Mouse (Mus musculus): ENCODE data around the gene Cln6.
"Not testable (repeated sequence)": the region's sequence is repeated elsewhere in the genome, so short reads cannot be mapped to it uniquely, and the experiment has no call there.

Gene Cln6

DNA sequence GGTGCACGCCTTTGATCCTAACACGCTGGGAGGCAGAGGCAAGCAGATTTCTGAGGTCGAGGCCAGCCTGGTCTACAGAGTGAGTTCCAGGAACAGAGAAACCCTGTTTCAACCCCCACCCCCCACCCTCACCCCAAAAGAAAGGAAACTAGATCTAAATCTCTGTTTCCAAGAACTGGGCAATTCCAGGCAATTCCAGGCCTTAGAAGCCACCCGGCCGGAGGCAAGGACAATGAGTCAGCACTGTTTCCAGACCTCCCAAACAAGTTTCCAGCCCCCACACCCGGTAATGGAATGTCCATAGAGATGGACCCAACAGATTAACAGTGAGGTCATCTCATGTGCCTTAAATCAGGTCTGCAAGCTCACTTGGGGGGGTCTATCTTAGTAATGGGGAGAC is 8.7 kb upstream of the Cln6 start:
- no peak for DNase-seq (ENCODE audit: low spot score)

DNA sequence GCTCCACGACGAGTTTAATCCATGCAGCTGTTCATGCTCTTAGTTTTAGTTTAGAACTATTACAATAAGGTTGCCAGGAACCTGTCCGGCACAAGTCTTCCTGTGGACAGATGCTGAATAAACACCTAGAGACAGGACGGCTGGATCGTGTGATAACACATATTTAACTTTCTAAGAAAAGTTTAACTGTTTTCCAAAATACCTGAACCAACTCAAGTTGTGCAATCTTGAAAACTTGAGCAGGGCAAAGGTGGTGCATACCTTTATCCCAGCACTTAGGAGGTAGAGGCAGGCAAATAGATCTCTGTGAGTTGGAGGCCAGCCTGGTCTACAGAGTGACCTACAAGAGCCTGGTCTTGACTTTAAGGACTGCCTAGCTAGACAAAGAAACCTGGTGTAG is 3.7 kb upstream of the Cln6 start:
- no peak for DNase-seq (ENCODE audit: low spot score)

DNA sequence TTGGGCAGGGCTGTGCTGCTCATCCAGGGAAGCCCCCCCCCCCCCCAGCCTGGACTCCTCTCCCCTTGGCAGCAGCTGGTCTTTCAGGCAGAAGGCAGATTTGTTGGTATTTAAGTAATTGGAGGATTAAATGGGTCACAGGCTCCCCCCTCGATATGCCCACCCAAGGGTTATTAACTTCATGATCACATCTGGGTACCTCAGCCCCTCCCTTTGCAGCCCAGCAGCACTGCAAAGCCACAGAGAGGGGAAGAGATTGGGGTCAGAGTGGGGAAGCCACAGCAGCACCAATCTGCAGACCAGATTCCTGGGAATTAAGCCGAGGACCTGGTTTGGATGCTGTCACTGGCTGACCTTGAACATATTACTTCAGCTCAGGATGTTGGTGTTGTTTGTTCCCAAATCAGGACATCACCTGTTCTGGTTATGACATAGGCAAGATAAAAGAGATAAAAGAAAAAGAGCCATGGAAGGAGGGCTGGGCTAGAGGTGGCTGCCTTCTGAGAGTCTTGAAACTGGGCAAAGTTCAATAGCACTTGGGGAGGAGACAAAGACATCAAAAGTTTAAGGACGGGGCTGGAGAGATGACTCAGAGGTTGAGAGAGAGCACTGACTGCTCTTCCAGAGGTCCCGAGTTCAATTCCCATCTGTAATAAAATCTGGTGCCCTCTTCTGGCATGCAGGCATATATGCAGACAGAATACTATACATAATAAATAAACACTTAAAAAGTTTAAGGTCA is 2.7 kb upstream of the Cln6 start:
- no peak for DNase-seq (ENCODE audit: low spot score)

DNA sequence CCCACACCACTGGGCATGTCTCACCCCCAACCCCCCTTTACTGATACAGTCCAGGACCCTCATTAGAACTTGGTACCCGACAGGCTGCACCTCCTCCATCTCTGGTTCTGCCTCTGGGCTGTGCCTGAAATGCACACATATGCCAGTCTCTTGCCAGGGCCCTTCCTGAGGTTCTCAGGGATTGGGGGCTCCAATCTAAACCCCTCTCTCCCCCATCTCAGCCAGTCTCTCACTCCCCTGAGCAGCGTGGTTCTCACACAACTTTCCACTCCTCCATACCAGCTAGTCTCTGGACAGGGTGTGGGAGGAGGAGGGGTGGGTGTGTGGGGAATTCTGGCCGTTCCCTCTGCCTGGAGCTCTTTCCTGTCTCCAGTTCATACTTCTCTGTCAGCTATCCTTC is 974 bp upstream of the Cln6 start:
- no peak for DNase-seq (ENCODE audit: low spot score)

DNA sequence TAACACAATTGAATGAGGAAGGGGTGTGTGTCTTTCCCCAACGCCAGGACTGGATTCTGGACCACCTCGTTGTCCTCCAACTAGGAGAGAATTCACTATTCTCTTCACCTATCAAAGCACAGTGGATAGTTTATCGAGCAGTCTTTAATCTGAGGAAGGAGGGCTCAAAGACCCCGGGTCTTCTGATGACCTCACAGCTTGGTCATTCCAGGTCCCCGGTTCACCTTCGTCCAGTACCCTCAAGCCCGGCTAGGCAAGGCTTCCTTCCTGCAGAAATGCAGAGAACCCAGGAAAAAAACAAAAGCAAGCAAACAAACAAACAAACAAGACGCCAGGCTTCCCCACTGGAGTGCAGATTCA is 459 bp upstream of the Cln6 start:
- DNase-seq (ENCODE audit: low spot score), result no peak

DNA sequence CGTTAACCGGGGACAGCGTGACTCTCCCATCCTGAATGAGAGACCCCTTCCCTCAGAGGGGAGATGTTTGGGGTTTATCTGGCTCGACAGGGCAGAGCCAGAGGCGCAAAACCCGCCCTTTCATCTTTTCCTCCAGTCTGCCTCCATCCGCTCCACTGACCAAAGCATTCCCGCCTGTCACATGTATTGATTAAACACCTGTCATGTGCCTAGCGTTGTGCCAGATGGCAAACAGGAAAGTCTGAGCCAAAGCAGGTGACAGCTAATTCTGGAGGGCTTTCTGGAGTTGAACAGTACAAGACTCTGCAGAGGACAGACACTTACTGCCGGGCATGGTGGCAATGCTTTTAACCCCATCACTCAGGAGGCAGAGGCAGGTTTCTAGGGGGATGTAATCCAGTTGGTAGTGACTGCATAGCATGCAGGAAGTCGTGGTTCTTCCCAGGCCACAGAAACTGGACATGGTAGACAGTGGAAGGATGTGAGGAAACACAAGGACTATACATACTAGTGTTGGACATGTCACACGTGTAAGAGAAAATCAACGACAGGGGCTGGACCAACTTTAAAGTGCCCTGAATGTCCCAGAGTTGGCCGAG is 686 bp downstream of the Cln6 start:
- no peak for DNase-seq (ENCODE audit: low spot score)

DNA sequence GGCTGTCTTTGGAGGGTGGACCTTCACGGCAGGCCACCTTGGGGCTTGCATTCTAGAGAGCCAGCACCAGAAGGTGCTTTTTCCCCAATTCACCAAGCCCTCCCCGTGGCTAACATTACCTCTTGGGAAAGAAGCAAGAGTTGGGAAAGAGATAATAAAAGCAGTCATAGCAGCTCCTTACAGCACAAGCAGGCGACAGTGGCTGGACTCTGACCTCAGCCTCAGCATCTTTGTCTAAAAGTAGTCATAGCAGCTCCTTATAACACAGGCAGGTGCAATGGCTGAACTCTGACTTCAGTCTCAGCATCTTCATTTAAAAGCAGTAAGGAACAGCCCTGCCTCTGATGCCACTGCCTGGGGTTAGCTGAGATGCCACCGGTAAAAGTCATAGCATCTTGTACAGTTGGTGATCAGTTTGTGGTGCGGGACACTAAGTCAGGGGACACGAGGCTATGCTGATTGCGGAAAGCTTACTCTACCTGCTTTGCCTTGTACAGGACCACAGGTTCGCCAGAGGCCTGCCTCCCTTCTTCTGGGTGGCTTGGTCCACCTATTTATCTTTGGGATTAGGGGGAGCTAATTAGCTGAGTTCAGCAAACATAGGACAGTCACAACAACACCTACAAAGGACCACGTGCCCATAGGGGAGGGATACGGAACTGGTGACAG is 4.9 kb downstream of the Cln6 start:
- no peak for DNase-seq (ENCODE audit: low spot score)

DNA sequence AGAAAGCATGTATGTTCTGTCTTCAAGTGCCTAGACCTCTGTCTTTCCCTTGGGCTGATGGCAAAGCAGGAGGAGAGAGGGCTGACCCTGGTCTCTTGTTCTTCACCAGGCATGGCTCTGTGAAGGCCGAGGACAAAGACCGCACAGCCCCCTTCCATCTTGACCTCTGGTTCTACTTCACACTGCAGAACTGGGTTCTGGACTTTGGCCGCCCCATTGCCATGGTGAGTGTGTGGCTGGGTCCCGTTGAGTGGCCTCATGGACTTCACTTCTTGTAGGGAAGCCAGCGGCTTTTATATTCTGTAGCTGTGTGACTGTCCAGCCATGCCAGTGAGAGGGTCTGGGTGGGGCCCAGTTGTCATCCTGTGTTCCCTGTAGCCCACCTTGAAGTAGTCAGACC is 5.9 kb downstream of the Cln6 start:
- DNase-seq (ENCODE audit: low spot score), result no peak

DNA sequence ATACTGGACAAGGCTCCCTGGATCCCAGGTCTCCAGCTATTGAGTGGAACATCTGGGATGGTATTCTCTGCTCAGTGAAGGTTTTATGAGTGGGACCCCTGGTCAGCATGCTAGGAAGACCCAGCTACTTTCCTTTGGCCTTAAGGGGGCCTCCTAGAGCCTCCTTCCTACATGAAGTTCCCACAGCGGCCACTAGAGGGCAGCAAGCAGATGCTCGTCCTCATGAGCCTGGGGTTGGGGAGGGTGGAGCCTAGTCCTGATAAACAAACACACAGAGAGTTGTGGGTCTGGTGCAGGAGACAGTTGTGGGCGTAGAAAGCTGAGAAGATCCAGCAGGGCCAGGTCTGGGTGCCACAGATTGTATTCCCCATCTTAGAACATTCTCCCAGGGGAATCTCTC is 9.1 kb downstream of the Cln6 start:
- peak; percentile 87 for DNase-seq (ENCODE audit: low spot score)

DNA sequence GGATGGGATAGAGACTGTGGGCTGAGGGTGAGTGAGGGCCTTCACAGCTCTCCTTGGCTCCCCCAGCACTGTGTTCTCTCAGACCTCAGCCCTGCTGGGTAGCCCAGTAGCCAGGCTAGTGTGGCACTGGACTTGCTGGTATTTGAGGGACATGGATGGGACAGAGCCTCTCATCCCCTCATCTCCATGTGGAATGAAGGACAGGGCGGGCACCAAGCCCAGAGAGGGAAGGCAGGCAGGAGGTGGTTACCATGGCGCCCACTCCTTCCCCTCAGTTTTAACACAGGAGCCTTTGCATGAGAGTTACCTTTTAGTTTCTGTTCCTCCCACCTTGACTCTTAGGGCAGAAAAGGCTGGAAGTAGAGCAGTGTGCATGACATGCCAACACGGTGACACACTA is 10.1 kb downstream of the Cln6 start:
- DNase-seq (ENCODE audit: low spot score), result no peak

DNA sequence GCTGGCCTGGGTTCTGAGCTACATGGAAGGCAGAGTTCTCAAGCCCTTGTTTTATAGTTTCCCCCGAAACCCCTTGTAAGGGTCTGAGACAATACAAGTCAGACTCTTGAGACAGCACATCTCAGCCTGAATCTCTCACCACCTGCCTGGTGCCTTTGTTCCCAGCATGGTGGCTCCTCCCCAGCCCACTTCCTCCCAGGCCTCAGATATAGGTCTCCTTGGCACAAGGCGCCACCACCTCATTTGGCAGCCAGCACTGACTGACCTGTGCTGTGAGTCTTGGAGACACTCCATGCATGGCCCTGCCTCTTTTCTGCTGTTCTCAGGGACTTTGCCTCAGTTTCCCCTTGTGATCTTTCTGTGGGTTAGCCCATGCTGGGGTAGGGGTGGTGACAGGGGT is 13.0 kb downstream of the Cln6 start:
- no peak for DNase-seq (ENCODE audit: low spot score)

DNA sequence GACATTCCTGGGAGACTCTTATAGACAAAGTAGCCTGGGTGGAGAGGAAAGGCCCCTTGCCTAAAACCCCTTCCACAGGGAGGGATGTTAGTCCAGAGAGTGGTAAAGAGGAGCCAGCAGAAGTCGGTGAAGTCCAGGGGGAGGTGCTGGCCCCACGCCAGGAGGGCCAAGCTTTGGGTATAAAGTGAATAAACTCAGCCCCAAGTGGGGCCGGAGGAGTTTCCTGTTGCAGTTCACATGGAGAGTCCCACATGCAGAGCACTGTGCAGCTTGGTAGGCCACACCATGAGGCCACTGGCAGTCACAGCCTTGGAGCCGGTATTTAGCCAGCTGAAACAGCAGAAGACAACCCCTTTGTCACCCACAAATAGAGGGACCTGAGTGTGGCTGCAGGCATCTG is 15.9 kb downstream of the Cln6 start:
- no peak for DNase-seq (ENCODE audit: low spot score)

DNA sequence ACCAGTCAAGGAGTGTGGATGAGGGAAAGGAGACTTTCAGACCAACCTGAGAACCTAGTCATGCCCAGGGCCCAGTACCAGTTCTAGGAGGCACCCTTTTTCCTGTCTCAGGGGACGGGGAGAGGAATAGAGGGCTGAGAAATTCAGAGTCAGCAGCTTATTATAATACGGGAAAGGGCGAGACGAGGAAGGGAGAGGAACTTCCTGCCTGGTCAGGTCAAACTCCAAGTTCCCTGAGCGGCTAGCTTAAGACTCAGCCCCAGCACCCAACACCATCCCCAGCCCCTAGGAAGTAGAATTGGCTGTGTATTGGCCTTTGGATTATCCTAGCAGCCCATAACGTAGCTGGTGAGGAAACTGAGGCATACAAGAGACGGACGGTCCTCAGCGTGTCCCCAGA is 18.6 kb downstream of the Cln6 start:
- DNase-seq (ENCODE audit: low spot score), result no peak

DNA sequence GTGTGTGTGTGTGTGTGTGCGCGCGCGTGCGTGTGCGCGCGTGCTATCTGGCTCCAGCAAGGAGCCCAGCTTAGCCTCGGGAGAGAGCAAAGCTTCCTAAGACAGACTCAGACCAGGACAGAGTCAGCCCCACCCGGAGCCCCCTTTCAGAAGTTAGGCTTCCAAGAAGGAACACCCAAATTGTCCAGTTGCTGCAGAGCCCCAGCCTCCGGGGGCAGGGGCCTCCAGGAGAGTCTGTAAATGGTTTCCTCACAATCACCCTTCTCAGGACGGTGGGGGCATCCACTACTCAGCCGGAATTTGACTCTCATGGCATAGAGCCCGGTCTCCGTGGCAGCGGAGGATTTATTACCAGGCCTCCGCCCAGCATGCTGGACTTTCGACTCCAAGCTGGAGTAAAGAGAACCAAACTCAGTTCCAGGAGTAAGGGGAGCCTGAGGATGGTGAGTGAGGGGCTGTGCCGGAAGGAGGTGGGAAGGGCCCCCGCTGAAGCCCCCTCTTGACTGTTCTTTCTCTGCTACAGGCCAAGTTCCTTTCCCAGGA is 19.2 kb downstream of the Cln6 start, which contains the start of gene Calml4:
Gene Calml4 (plus strand): TSS at position 362 of the 543 bp plus-strand sequence.
- peak; percentile 85 for DNase-seq (ENCODE audit: low spot score)

DNA sequence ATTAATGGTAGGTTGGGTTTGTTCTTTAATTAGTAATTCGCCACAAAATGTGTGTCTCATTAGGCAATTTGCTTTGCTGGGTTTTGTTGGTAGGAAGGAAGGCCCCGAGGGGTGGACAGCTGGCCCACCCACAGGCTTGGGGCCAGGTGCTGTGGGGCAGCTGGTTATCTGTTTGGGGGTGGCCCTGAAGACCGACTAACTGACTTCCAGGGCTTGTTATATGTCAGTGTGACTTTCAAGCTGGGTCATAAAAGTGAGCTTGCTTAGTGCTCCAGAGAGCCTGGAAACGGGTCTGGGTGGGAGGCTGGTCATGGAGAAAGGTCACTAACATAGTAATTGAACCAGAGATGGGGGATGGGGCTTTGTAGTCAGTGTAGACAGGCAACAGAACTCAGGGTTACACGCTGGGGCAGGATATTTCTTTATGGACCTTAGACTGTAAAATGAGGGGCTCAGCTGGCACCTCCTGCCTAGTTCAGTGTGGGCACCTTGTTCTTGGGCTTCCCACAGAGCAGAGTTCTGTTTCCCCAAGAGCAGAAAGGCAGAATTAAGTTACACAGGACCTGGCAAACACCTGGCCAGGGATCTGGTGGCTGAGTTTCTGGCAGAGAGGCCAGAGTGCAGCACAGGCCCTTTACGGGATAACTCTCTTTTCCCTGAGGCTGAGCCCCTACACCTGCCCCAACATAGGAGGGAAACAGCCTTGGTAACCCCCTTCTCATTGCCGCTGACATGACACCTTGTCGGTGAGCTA is 19.9 kb downstream of the Cln6 start:
- DNase-seq (ENCODE audit: low spot score), result no peak

DNA sequence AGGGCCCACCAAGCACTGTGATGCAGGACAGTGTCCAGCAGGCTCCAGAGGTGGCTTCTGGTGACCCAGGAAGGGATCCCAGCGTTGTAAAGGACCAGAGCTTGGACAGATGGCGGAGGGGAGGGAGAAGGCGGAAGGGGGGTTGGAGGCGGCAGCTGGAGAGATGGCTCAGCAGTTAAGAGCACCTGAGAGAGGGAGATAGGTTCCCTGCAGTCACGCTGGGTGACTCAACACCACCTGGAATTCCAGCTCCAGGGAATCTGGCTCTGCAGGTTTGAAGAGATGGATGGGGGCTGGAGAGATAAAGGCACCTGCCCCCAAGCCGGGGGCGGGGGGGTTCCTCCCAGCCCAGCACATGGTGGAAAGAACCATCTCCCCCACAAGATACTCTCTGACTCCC is 21.5 kb downstream of the Cln6 start:
- not testable (repeated sequence) for DNase-seq (ENCODE audit: low spot score)

DNA sequence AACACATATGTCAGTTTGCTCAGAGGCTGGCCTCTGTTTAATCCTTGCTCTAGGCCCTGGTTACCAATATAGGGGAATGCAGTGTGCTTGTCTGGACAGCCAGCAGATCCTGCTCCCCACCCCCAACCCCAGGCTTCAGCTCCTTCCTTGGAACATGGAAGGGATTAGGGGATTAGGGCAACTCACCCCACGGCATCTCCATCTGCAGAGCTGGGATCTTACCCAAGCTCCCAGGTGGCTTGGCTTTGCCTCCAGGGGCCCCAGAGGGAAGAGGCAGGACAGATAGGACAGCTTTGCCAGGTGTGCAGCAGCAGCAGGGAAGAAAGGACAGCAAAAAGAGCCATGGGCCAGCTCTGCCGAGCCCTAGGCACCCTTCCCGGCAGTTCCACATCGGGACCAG is 22.3 kb downstream of the Cln6 start:
- DNase-seq (ENCODE audit: low spot score), result no peak

DNA sequence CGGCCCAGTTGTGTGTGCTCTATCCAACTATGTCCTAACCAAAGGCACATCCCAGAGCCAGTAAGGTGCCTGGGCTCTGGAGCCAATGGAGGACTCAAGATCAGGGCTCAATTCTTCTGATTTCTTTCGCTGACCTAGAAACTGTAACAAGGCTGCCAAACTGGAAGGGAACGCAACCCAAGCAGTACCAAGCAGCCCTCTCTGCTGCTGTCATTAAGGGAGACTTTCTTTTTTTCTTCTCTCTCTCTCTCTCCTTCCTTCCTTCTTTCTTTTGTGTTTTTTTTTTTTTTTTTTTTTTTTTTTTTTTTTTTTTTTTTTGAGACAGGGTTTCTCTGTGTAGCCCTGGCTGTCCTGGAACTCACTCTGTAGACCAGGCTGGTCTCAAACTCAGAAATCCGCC is 30.7 kb downstream of the Cln6 start:
- DNase-seq (ENCODE audit: low spot score), result not testable (repeated sequence)

DNA sequence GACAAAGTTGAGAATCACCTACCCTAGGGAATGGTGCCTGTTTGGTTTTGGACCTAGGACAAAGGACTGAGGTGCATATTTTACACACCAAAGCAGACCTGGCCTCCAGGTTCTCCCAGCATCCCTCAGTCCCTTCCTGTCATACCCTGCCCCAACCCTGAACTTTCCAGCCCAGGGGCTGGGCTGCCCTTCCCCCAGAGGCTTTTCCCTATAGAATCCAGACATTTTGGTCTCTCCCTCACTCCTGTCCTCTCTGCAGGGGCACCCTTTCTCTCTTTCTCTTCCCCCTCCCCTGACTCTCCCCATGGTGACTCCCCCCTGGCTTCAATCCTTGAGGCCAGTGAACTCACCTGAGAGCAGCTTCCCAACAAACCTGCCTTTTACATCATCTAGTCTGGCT is 32.1 kb downstream of the Cln6 start:
- DNase-seq (ENCODE audit: low spot score), result no peak

DNA sequence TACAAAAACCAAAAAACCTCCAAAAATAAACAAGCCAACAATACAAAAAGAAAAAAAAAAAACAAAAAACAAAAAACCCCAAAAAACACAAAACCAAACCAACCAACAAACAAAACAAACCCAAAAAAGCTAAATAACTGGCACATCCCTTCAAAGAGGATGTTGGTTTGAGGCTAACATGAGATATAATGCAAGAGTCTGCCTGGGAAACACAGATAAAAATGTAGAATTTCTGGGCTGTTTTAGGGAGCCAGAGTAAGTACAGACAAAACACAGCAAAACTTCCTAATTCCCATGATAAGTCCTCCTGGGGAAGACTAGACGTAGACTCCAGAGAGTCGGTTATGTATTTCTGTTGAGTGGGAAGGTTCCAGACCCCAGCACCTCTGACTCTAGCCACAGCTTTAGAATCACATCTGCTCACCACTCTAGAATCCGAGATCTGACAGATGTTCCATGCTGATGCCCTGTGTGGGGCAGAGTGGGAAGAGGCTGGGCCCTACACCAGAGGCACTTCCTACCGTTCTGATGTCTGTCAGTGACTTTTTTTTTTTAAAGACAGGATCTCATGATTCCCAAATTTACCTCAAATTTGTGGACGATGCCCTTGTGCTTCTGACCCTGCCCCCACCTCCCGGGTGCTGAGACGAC is 38.5 kb downstream of the Cln6 start:
- no peak for DNase-seq (ENCODE audit: low spot score)

DNA sequence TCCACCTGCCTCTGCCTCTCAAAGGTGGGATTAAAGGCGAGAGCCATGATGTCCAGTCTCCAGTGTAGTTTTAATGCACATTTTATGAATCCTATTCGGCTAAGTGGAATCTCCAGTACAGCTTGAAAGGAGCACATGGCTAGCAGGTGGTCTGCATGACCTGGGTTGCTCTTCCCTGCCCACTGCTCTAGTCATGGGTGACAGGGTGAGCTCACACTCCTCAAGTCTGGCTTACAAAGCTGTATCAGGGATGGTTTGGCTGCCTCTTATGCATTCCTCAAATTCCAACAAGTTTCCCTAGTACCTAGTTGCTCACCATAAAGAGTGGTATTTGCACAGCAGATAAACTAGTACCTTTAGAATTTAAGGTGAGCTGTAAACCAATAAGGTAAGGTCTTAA is 39.2 kb downstream of the Cln6 start:
- DNase-seq (ENCODE audit: low spot score), result no peak

DNA sequence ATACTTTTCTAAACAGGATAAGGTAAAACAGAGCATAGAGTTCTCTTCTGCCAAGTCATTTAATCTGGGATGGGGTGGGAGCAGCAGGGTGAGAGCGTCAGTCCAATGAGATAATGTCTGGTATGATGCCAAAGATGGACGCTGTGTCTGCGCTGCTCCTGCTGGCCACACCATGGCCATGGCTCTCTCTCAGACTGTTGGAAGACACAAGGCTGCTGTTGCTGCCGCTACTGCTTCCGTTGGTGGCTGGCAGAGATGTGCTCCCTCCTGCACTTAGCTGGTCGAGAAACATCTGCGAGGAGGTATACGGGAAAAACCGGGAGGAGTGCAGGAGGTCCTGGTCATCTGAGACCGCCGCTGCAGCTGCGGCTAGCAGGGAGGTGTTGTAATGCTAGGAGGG is 43.3 kb downstream of the Cln6 start:
- peak; percentile 32 for DNase-seq (ENCODE audit: low spot score)
